Mouse (Mus musculus) embryonic facial prominence, embryonic 10.5 days (tissue): ENCODE measurements around the gene Notch3. TPM values are rescaled to one million over a fixed set of nuclear protein-coding genes. Genes with fewer than 3 reads are reported as not detected.
"Not testable (repeated sequence)": the region's sequence is repeated elsewhere in the genome, so short reads cannot be mapped to it uniquely, and the experiment has no call there.

ENCODE experiments used
- DNase-seq: peaks from one replicate; pipeline ENCODE4 v3.0.0-alpha.2; 2017; ENCODE audit warnings: low spot score
- H3K27ac ChIP-seq: fragments of 300-500 bp; sonication (generic); replicated peaks from 2 replicates; pipeline ENCODE4 v1.5.1; 2016; ENCODE audit warnings: mild to moderate bottlenecking
- H3K27me3 ChIP-seq: fragments of 300-500 bp; sonication (generic); replicated peaks from 2 replicates; pipeline ENCODE4 v1.6.1; 2016; ENCODE audit warnings: low read depth, mild to moderate bottlenecking; ENCODE audit not compliant: poor library complexity, severe bottlenecking
- H3K36me3 ChIP-seq: fragments of 300-500 bp; sonication (generic); replicated peaks from 2 replicates; pipeline ENCODE4 v1.6.1; 2016; ENCODE audit warnings: mild to moderate bottlenecking, moderate library complexity
- H3K4me1 ChIP-seq: fragments of 300-500 bp; sonication (generic); 2 replicates; pipeline ENCODE4 v1.6.1; 2016
- H3K4me3 ChIP-seq: fragments of 300-500 bp; sonication (generic); 2 replicates; pipeline ENCODE4 v1.5.1; 2016; ENCODE audit warnings: mild to moderate bottlenecking, moderate library complexity
- H3K9me3 ChIP-seq: fragments of 300-500 bp; sonication (generic); 2 replicates; pipeline ENCODE4 v1.6.1; 2016; ENCODE audit warnings: mild to moderate bottlenecking
- WGBS: fragments of 180-500 bp; shearing (Covaris S2); methylation state at CpG from one replicate; pipeline ENCODE4 v1.1.7; 2016; 5-methylcytosine and 5-hydroxymethylcytosine counted together
- polyA plus RNA-seq: library from polyadenylated mRNA; unstranded; fragments of >200 nt; fragmentation: Nextera tagmentation; extraction: Ambion mirVana; gene quantifications from 2 replicates; pipeline ENCODE4 v1.2.1, GENCODE M21; 2016

The Notch3 gene
- polyA plus RNA-seq, 1 experiment from 2014 or later = 23.7 TPM

DNA sequence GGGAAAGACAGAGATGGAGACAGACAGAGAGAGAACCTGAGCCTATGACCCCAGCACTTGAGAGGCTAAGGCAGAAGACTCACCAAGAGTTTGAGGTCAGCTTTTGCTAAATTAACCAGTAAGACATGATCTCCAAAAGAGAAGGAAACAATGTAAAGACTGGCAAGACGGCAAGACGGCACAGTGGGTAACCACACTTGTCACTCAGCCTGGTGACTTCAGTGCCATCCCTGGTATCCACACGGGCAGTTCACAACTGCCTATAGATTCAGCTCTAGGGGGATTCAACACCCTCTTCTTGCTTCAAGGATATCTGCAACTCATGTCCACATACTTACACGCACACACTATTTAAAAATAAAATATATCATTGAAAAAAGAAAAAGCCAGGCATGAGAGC, 43.1 kb downstream of the Notch3 start:
- peaks cover 4% of the 10 kb centered on the region; the same call in 1 of the 2 replicates for H3K9me3 ChIP-seq
- 91% methylated on average over 4 of the region's 4 CpGs for WGBS
- H3K27ac ChIP-seq = no peak overlapping the region
- no peaks in the 10 kb centered on the region for H3K27me3 ChIP-seq
- H3K4me1 ChIP-seq = peaks cover 8% of the 10 kb centered on the region
- H3K4me3 ChIP-seq = no peak overlapping the region
- H3K36me3 ChIP-seq = peaks cover 85% of the 10 kb centered on the region
- DNase-seq = no peak

DNA sequence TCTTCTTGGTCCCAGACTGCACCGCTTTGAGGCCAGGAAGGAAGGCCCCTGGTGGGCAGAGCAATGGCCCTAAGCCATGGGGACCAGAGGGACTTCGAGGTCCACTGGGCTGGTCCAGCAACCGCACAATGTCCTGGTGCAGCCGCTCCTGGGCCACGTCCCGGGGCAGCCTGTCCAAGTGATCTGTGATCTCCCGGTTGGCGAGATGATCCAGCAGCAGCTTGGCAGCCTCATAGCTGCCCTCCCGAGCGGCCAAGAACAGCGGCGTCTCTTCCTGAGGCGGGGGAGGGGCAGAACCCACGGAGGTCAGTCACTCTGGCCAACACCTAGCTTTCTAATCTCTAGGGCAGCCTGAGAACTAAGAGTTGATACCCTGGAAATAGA, 44.1 kb downstream of the Notch3 start:
- H3K36me3 ChIP-seq = peaks cover 75% of the 10 kb centered on the region
- peaks cover 18% of the 10 kb centered on the region for H3K4me1 ChIP-seq
- no peak overlapping the region for H3K27ac ChIP-seq
- DNase-seq = no peak
- 79% methylated on average over 14 of the region's 14 CpGs for WGBS
- no peak overlapping the region for H3K4me3 ChIP-seq
- H3K27me3 ChIP-seq = no peaks in the 10 kb centered on the region
- peaks cover 4% of the 10 kb centered on the region; the same call in 1 of the 2 replicates for H3K9me3 ChIP-seq

DNA sequence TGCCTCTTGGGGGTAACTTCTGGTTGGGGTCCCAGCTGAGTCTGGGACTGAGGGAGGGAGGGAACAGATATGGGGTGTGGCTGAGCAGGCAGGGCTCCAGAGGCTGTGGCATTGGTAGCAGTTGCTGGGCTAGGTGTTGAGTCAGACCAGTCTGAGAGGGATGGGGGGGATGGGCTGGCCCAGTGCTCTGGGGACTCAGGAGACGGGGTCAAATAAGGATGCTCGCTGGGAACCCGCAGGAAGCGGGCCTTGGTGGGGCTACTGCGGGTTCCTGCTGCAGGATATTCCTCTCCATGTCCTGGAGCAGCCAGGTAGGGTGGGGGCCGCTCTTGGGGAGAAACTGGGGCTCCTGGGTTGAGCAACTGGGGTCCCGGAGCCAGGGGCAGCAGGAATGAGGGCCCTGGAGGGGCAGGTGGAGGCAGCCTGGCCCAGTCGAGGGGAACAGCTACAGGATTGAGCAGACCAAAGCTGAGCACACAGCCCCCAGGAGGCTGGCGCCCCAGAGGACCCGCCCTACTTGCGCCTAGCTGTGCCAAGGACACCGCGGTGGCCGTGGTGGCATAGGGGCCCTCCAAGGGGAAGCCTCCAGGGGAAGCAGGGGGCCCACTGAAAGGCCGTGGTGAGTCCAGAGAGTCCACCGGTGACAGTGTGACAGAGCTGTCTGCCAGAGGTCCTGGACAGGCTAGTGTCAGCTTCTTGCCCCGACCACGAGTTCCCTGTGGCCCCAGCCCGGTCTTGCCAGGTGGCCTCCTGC, 44.6 kb downstream of the Notch3 start:
- no peak for DNase-seq
- WGBS = 80% methylated on average over 19 of the region's 19 CpGs
- Histone ChIP-seq H3K27ac (no peak overlapping the region), H3K9me3 (peaks cover 1% of the 10 kb centered on the region; the same call in 1 of the 2 replicates), H3K4me3 (no peak overlapping the region; the same call in 1 of the 2 replicates), H3K4me1 (peaks cover 23% of the 10 kb centered on the region), H3K27me3 (peaks cover 4% of the 10 kb centered on the region), H3K36me3 (peaks cover 70% of the 10 kb centered on the region)

DNA sequence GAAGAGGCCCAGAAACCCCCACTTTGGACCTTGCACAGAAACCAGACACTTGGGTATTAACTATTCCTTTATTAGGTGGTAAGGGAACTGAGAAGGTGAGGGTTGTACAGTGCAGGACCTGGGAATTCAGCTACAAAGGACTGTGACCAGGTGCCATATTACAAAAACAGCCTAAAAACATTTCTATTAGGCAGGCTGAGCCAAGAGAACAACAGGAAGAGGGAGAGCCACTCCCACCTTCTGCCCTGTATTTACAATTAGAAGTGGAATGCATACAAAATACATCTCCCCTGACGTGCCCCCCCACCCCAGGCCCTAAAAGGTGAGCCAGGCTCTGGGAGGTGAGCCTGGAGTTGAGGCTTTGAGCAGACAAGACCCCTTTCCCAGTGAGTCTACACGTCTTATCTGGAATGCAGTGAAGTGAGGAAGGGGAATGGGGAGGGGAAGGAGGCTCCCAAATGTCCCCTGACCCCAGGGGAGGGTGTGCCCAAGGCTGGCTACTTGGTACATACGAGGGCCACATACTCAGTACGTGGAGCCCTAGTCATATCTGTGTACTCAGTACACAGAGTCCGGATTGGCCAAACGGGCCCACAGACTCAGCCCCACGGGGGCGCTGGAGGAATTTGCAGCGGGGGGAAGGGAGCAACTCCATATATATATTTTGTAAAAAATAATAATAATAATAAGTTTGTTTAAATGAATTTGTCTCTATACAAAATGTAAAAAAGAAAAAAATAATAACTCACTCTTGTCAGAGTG, 45.7 kb downstream of the Notch3 start:
- Histone ChIP-seq H3K9me3 (no peaks in the 10 kb centered on the region), H3K4me1 (peaks cover 25% of the 10 kb centered on the region)
- WGBS = 82% methylated on average over 9 of the region's 9 CpGs

DNA sequence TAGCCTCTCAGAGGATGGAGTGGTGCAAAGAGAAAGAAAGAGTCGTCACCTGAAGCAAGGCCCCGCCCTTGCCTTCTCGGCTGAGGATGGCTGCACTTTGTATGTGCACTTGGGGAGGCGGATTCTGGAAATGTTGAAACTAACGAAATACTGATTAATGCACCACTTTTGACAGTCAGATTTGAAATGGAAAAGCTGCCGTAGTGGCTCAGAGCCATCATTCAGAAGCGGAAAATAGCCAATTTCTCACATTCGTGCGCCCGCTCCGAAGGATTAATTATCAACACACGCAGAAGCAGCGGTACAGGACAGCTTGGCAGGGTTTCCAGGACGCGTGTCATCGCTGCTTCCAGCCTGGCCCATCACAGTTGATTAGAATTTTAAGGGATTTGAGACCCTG, 47.5 kb downstream of the Notch3 start:
- Histone ChIP-seq H3K4me1 (peaks cover 36% of the 10 kb centered on the region), H3K36me3 (peaks cover 44% of the 10 kb centered on the region), H3K4me3 (no peak overlapping the region), H3K9me3 (no peaks in the 10 kb centered on the region), H3K27ac (no peak overlapping the region), H3K27me3 (peaks cover 29% of the 10 kb centered on the region)
- DNase-seq = no peak
- WGBS = 86% methylated on average over 16 of the region's 16 CpGs

More for the DNA sequence above, 45.7 kb downstream of the Notch3 start:
- no peak overlapping the region for H3K4me3 ChIP-seq
- no peak overlapping the region for H3K27ac ChIP-seq
- no peak for DNase-seq
- peaks cover 59% of the 10 kb centered on the region for H3K36me3 ChIP-seq
- peaks cover 14% of the 10 kb centered on the region for H3K27me3 ChIP-seq

DNA sequence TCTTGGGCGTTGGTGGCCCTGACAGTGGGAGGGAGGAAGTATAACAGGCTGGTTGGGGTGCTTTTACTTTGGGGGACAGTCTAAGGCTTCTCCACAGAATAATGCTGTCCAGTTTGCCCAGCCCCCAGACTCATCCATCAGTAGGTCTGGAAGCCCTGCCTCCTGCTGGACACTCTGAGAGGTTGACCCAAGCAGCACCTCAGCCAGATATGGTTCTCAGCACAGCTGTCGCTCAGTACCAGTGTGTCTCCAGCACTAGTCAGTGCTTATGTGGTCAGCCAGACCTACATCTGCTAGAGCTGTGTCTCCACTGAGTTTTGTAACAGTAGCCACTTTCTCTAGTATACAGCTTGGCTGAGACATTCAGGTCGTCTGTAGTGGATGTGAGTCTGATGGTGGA, 48.2 kb downstream of the Notch3 start:
- no peak for DNase-seq
- Histone ChIP-seq H3K9me3 (no peaks in the 10 kb centered on the region), H3K27me3 (peaks cover 36% of the 10 kb centered on the region), H3K27ac (peak overlapping the region; percentile 24; the same call in 1 of the 2 replicates), H3K4me1 (peaks cover 43% of the 10 kb centered on the region), H3K4me3 (peak overlapping the region; percentile 43), H3K36me3 (peaks cover 37% of the 10 kb centered on the region)
- 21% methylated on average over 3 of the region's 3 CpGs for WGBS

DNA sequence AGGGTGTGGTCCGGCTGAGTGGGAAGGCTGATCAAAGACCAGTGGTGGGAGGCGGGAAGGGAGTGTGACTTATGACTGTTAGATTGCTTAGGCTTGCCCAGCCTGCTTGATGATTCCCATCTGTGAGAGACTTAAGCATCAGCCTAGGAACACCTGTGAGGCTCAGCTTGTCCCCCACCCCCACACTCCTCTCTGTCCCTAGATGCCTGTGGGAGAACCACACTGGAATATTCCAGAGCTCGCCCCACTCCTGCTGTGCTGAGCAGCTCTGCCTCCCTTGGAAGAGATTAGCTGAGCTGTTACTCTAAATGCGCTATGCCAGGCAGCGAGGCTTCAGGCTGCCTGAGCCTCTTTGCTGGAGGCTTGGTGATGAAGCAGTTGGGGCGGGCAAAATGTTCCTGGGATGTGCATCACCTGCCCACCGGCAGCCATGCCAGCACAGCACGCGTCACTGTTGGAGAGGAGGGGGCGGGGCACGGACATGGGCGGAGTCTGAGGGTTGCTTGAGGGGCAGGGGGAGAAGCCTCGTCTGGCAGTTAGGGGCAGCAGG, 48.7 kb downstream of the Notch3 start:
- Histone ChIP-seq H3K27ac (peak overlapping the region; percentile 24; the same call in 1 of the 2 replicates), H3K4me3 (peak overlapping the region; percentile 43), H3K4me1 (peaks cover 48% of the 10 kb centered on the region), H3K27me3 (peaks cover 42% of the 10 kb centered on the region), H3K36me3 (peaks cover 32% of the 10 kb centered on the region)
- not testable (repeated sequence) for H3K9me3 ChIP-seq
- 2% methylated on average over 12 of the region's 13 CpGs for WGBS
- peak; percentile 79 for DNase-seq

DNA sequence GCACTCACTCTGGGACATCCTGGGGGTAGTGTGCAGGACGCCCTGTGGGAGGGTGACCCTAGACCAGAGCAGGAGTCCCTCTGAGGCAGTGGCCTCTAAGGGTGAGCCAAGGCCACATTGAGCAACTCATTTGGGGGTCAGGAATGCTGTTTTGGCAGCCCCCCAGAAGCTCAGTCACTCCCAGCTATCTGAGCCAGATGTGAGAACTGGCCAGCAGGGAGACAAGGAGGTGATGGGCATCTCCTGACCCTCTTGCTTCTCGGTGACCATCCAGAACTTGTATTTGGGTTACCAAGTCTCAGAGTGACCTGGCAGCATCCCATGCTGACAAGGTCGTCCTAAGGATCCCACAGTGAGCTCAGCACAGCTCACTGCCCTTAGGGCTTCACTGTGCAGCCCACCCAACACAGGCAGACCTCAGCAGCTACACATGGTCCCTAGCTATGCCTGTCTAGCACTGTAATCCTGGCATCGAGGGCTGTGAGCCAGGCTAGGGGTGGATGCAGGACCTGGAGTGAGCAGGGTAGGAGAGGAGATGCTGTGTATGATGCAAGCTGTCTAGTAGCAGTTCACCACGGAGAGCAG, 49.3 kb downstream of the Notch3 start:
- Histone ChIP-seq H3K9me3 (no peaks in the 10 kb centered on the region), H3K27me3 (peaks cover 46% of the 10 kb centered on the region), H3K36me3 (peaks cover 26% of the 10 kb centered on the region), H3K4me3 (peak overlapping the region; percentile 5; the same call in 1 of the 2 replicates), H3K27ac (no peak overlapping the region; the same call in 1 of the 2 replicates), H3K4me1 (peaks cover 50% of the 10 kb centered on the region)
- WGBS = 53% methylated on average over 5 of the region's 5 CpGs
- DNase-seq = no peak

DNA sequence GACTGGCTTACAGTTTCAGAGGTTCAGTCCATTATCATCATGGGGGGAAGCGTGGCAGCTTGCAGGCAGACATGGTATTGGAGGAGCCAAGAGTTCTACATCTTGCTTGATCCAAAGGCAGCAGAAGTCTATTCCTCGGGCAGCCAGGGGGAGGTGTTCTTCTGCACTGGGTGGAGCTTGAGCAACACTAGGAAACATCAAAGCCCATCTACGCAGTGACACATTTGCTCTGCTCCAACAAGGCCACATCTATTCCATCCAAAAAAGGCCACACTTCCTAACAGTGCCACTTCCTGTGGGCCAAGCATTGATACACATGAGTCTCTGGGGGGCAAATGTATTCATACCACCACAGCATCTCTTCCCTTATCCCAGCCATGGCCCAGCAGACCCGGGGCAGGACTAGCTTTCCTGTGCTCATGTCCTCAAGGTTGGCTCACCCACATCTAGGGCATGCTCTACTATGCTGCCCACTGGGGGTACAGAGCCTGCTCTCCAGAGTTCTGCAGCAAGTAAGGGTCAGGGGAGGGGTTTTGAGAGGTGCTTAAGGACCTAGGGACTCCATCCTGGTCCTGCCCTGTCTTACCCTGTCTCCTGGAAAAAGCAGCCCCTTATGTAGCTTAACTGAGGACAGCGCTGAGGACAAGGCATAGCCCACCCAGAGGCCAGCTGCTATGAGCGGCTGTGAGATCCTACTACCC, 49.9 kb downstream of the Notch3 start:
- Histone ChIP-seq H3K4me1 (peaks cover 45% of the 10 kb centered on the region), H3K36me3 (peaks cover 20% of the 10 kb centered on the region), H3K9me3 (no peaks in the 10 kb centered on the region), H3K4me3 (peak overlapping the region; percentile 5; the same call in 1 of the 2 replicates), H3K27ac (no peak overlapping the region; the same call in 1 of the 2 replicates), H3K27me3 (peaks cover 49% of the 10 kb centered on the region)
- WGBS = 81% methylated on average over 6 of the region's 6 CpGs
- DNase-seq = no peak

DNA sequence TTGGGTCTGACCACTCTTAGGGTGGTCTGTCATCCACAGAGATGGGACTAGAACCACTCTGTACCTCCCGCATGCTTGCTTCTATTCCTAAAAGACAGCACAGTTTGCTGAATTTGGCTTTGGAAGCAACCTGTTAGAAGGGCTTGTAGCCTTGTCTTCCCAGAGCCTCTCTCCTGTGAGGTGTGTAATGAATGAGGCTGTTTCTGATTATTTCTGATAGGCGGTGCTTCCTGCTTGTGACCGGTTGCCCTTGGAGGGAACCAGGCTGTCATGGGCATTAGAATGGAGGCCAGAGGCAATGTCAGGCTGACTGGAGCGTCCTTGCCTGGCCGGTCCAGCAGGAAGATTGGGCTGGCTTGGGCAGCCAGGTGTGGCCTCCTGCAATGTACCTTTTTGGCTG, 52.2 kb downstream of the Notch3 start:
- not testable (repeated sequence) for H3K36me3 ChIP-seq, H3K9me3 ChIP-seq, H3K27ac ChIP-seq, DNase-seq
- Histone ChIP-seq H3K4me1 (peaks cover 62% of the 10 kb centered on the region), H3K4me3 (peak overlapping the region; percentile 68), H3K27me3 (peaks cover 56% of the 10 kb centered on the region)
- 28% methylated on average over 5 of the region's 5 CpGs for WGBS

DNA sequence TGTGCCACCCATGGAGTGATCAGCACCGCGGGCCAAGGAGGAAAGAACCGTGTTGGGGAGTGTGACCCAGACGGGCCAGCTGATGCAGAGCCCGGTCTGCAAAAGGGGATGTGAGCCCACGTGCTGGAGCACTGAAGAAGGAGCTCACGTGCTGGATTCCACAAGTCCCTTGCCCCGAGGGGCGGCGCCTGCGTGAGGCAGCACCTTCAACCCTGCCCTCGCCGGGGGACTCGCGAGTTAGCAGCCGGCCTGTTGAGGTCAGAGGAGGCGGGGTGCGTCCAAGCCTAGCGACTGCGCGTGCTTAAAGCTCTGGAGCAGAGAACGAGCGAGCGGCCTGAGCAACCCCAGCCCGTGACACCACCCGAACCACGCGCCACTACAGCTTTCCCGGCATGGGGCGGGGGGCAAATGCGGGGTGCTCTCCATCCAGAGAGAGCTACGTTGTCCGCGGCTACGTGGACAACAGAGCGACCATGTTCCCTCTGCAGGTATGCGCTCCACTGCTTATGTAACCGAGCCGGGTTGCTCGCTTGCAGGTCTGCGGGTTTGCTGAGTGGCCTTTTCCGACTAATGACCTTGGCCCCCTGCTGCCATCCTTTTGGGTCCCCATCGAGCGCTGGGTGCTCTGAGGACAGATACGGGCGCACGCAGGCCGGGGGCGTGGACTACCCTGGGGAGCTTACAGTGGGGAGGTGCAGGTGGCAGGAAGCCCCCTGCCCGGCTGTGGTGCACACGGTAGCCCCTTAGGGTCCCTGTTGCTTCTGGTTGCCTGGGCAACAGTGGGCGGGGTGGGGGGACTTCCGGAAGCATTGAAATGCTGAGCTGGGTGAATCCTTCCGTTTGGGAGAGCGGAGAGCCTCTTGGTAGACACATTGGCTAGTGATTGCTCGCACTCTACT, 52.9 kb downstream of the Notch3 start:
- Histone ChIP-seq H3K9me3 (no peaks in the 10 kb centered on the region), H3K4me3 (peak overlapping the region; percentile 68), H3K27ac (peak overlapping the region; percentile 72), H3K4me1 (peaks cover 63% of the 10 kb centered on the region), H3K27me3 (peaks cover 58% of the 10 kb centered on the region), H3K36me3 (no peaks in the 10 kb centered on the region)
- DNase-seq = peak; percentile 77
- under 1% methylated on average over 56 of the region's 56 CpGs for WGBS
